Mouse (Mus musculus): ENCODE measurements around the gene Gnpat. TPM values are rescaled to one million over a fixed set of nuclear protein-coding genes. Genes with fewer than 3 reads are reported as not detected.

The Gnpat gene
- polyA plus RNA-seq, 1 experiment = 95.4 TPM

DNA sequence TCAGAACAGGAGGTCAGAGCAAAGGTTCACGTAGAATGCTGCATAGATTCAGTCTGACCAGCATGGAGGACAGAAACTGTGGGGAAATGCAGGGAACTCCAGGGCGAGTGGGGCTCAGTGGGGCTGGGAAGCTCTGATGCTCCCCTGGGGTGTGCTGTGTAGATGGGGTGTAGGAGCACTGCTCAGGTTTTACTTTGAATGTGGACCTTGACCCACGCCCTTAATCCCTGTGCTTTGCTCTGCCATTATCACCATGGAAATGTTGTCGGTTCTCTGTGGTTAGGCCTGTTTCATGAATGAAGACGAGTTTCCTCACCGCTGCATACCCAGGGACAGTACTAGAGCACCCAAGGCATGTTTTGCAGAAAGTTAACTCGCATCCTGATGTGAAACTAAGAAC lies 8.6 kb downstream of the Gnpat start:
- H3K27me3 ChIP-seq (ENCODE audit: control insufficient read depth, insufficient read depth, insufficient read length) = no peaks in the 10 kb centered on the region
- H3K36me3 ChIP-seq (ENCODE audit: control insufficient read depth, insufficient read depth) = peaks cover 28% of the 10 kb centered on the region
- H3K4me2 ChIP-seq (ENCODE audit: low read depth) = no peak overlapping the region
- TF ChIP-seq USF1 (IDR thresholded peaks at IDR 0.05; ENCODE audit: low read depth) = no peak
- no peak for TF ChIP-seq MAX (IDR thresholded peaks at IDR 0.05; ENCODE audit: low read depth)
- no peak for TF ChIP-seq SRF (IDR thresholded peaks at IDR 0.05; ENCODE audit: control insufficient read depth, insufficient read length, low read depth)
- no peak for TF ChIP-seq REST (IDR thresholded peaks at IDR 0.05; ENCODE audit: insufficient read depth, insufficient read length)
- TF ChIP-seq E2F4 (IDR thresholded peaks at IDR 0.05; ENCODE audit: insufficient read depth) = no peak
- TF ChIP-seq TCF3 (IDR thresholded peaks at IDR 0.05; ENCODE audit: insufficient read length, low read depth) = no peak
- TF ChIP-seq POLR2A (IDR thresholded peaks at IDR 0.05; ENCODE audit: insufficient read length, low read depth) = no peak
- no peak for TF ChIP-seq POLR2AphosphoS2 (IDR thresholded peaks at IDR 0.05; ENCODE audit: insufficient read length, low read depth)
- TF ChIP-seq MYOD1 (IDR thresholded peaks at IDR 0.05; ENCODE audit: control insufficient read depth in 1 of 3, insufficient read length in 2 of 3, low read depth in 2 of 3) = no peak
- TF ChIP-seq TCF12 (IDR thresholded peaks at IDR 0.05; ENCODE audit: insufficient read depth, poor library complexity, severe bottlenecking) = no peak
- TF ChIP-seq MYOG (IDR thresholded peaks at IDR 0.05; ENCODE audit: control insufficient read depth in 1 of 3, insufficient read depth in 1 of 3, insufficient read length in 2 of 3, low read depth in 2 of 3) = no peak
- no peak for TF ChIP-seq CEBPB (IDR thresholded peaks at IDR 0.05; ENCODE audit: insufficient read depth, poor library complexity, severe bottlenecking)
- H3K4me3 ChIP-seq = no peak overlapping the region
- peaks cover 28% of the 10 kb centered on the region for H3K79me2 ChIP-seq (ENCODE audit: control insufficient read depth, insufficient read depth)
- no peak overlapping the region for H3ac ChIP-seq (ENCODE audit: control insufficient read depth, insufficient read length)

DNA sequence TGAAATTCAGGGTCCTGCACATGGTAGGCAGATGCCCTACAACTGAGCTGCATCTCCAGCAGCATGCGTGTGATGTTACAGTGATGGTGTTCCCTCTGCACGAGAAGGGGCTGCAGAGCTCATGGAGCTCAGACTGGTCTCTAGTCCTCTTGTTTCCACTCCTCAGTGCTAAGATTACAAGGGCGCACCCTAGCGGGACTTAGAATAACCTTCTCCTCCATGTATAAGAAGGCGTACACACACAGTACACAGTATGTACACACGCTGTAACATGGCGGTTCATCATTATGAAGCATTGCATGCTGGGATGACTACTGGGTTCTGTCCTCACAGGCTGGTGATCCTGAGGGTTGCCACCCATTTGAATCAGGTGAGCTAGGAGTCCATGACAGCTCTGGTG lies 9.2 kb downstream of the Gnpat start:
- H3K4me2 ChIP-seq (ENCODE audit: low read depth) = no peak overlapping the region
- peaks cover 28% of the 10 kb centered on the region for H3K36me3 ChIP-seq (ENCODE audit: control insufficient read depth, insufficient read depth)
- no peak overlapping the region for H3ac ChIP-seq (ENCODE audit: control insufficient read depth, insufficient read length)
- H3K79me2 ChIP-seq (ENCODE audit: control insufficient read depth, insufficient read depth) = peaks cover 22% of the 10 kb centered on the region
- no peak overlapping the region for H3K4me3 ChIP-seq
- H3K27me3 ChIP-seq (ENCODE audit: control insufficient read depth, insufficient read depth, insufficient read length) = no peaks in the 10 kb centered on the region
- no peak for TF ChIP-seq REST (IDR thresholded peaks at IDR 0.05; ENCODE audit: insufficient read depth, insufficient read length)
- no peak for TF ChIP-seq USF1 (IDR thresholded peaks at IDR 0.05; ENCODE audit: low read depth)
- TF ChIP-seq SRF (IDR thresholded peaks at IDR 0.05; ENCODE audit: control insufficient read depth, insufficient read length, low read depth) = no peak
- no peak for TF ChIP-seq MYOD1 (IDR thresholded peaks at IDR 0.05; ENCODE audit: control insufficient read depth in 1 of 3, insufficient read length in 2 of 3, low read depth in 2 of 3)
- no peak for TF ChIP-seq TCF3 (IDR thresholded peaks at IDR 0.05; ENCODE audit: insufficient read length, low read depth)
- TF ChIP-seq CEBPB (IDR thresholded peaks at IDR 0.05; ENCODE audit: insufficient read depth, poor library complexity, severe bottlenecking) = no peak
- no peak for TF ChIP-seq MAX (IDR thresholded peaks at IDR 0.05; ENCODE audit: low read depth)
- TF ChIP-seq MYOG (IDR thresholded peaks at IDR 0.05; ENCODE audit: control insufficient read depth in 1 of 3, insufficient read depth in 1 of 3, insufficient read length in 2 of 3, low read depth in 2 of 3) = no peak
- TF ChIP-seq POLR2AphosphoS2 (IDR thresholded peaks at IDR 0.05; ENCODE audit: insufficient read length, low read depth) = no peak
- TF ChIP-seq E2F4 (IDR thresholded peaks at IDR 0.05; ENCODE audit: insufficient read depth) = no peak

DNA sequence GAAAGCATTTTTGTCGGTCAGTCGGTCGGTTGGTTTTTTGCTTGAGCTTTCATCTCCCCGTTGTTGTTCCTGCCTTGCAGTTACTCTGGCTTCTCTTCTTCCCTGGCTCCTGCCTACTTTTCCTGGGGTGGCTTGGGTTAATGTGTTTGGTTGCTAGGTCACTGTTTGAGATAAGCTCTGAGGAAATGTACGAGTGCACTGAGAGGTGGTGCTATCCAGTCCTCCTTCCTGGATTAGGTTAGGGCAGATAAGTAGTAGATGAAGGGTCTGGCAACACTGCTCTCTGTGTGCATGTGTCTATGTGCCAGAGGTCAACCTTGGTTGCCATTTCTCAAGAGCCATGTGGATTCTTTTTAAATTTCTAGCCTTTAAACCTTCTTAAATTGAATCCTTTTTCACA lies 9.9 kb downstream of the Gnpat start:
- no peaks in the 10 kb centered on the region for H3K27me3 ChIP-seq (ENCODE audit: control insufficient read depth, insufficient read depth, insufficient read length)
- peaks cover 17% of the 10 kb centered on the region for H3K79me2 ChIP-seq (ENCODE audit: control insufficient read depth, insufficient read depth)
- H3K4me2 ChIP-seq (ENCODE audit: low read depth) = no peak overlapping the region
- H3K4me3 ChIP-seq = no peak overlapping the region
- TF ChIP-seq SRF (IDR thresholded peaks at IDR 0.05; ENCODE audit: control insufficient read depth, insufficient read length, low read depth) = no peak
- H3K36me3 ChIP-seq (ENCODE audit: control insufficient read depth, insufficient read depth) = peaks cover 30% of the 10 kb centered on the region
- H3ac ChIP-seq (ENCODE audit: control insufficient read depth, insufficient read length) = no peak overlapping the region

DNA sequence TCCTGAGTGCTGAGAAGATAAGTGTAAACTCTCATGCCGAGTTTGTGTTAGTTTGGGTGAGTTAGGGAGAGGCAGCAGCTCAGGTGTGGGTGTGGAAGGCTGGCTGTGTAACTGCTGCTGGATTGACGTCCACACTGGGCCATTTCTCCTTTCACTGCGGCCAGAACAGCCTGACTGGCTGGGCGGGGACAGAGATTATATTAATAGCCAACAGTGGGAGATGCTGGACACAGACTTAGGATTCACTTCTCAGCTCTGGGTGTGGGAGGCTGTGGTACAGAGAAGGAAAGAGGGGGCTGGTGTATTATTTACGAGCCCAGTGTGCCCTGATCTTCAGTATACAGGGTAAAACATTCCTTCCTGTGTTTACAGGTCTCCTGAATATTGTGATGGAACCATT lies 15.3 kb downstream of the Gnpat start:
- Histone ChIP-seq H3K36me3 (ENCODE audit: control insufficient read depth, insufficient read depth) (peaks cover 37% of the 10 kb centered on the region), H3K27me3 (ENCODE audit: control insufficient read depth, insufficient read depth, insufficient read length) (no peaks in the 10 kb centered on the region), H3K79me2 (ENCODE audit: control insufficient read depth, insufficient read depth) (no peaks in the 10 kb centered on the region), H3K4me2 (ENCODE audit: low read depth) (no peak overlapping the region), H3ac (ENCODE audit: control insufficient read depth, insufficient read length) (no peak overlapping the region), H3K4me3 (no peak overlapping the region)
- TF ChIP-seq SRF (IDR thresholded peaks at IDR 0.05; ENCODE audit: control insufficient read depth, insufficient read length, low read depth) (no peak), MYOD1 (IDR thresholded peaks at IDR 0.05; ENCODE audit: control insufficient read depth in 1 of 3, insufficient read length in 2 of 3, low read depth in 2 of 3) (no peak), MYOG (IDR thresholded peaks at IDR 0.05; ENCODE audit: control insufficient read depth in 1 of 3, insufficient read depth in 1 of 3, insufficient read length in 2 of 3, low read depth in 2 of 3) (no peak), TCF12 (IDR thresholded peaks at IDR 0.05; ENCODE audit: insufficient read depth, poor library complexity, severe bottlenecking) (no peak), POLR2AphosphoS2 (IDR thresholded peaks at IDR 0.05; ENCODE audit: insufficient read length, low read depth) (no peak), CEBPB (IDR thresholded peaks at IDR 0.05; ENCODE audit: insufficient read depth, poor library complexity, severe bottlenecking) (no peak), POLR2A (IDR thresholded peaks at IDR 0.05; ENCODE audit: insufficient read length, low read depth) (no peak), MAX (IDR thresholded peaks at IDR 0.05; ENCODE audit: low read depth) (no peak), USF1 (IDR thresholded peaks at IDR 0.05; ENCODE audit: low read depth) (no peak), TCF3 (IDR thresholded peaks at IDR 0.05; ENCODE audit: insufficient read length, low read depth) (no peak), REST (IDR thresholded peaks at IDR 0.05; ENCODE audit: insufficient read depth, insufficient read length) (no peak), E2F4 (IDR thresholded peaks at IDR 0.05; ENCODE audit: insufficient read depth) (no peak)

DNA sequence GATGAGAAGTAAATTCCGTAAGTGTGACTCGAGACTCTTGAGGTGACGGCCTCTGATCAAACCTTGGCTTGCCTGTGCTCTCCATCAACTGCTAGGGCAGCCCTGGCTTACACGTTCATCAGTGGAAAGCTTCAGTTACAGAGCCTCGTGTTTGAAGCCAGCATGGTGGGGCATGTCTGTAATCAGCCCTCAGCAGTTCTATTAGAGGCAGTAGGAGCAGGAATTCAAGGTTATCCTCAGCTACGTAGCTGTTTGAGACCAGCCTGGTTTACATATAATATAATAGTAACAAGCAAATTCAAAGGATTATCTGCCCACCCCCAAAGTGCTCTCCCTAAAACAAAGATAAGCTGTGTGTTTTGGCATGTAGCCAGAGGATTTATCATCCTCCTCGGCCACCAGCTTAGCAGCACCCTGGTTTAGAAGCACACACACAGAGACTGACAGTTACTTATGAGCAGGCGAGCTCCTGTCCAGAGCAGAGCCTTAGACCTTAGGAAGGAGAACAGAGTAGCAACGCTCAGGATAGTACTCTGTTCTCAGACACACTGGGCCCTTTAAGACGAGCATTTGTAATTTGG lies 16.2 kb downstream of the Gnpat start:
- Histone ChIP-seq H3K4me3 (no peak overlapping the region), H3K79me2 (ENCODE audit: control insufficient read depth, insufficient read depth) (no peaks in the 10 kb centered on the region), H3K36me3 (ENCODE audit: control insufficient read depth, insufficient read depth) (peaks cover 36% of the 10 kb centered on the region), H3K4me2 (ENCODE audit: low read depth) (no peak overlapping the region), H3K27me3 (ENCODE audit: control insufficient read depth, insufficient read depth, insufficient read length) (no peaks in the 10 kb centered on the region), H3ac (ENCODE audit: control insufficient read depth, insufficient read length) (no peak overlapping the region)
- no peak for TF ChIP-seq TCF12 (IDR thresholded peaks at IDR 0.05; ENCODE audit: insufficient read depth, poor library complexity, severe bottlenecking)
- no peak for TF ChIP-seq MAX (IDR thresholded peaks at IDR 0.05; ENCODE audit: low read depth)
- TF ChIP-seq MYOG (IDR thresholded peaks at IDR 0.05; ENCODE audit: control insufficient read depth in 1 of 3, insufficient read depth in 1 of 3, insufficient read length in 2 of 3, low read depth in 2 of 3) = no peak
- no peak for TF ChIP-seq POLR2A (IDR thresholded peaks at IDR 0.05; ENCODE audit: insufficient read length, low read depth)
- no peak for TF ChIP-seq USF1 (IDR thresholded peaks at IDR 0.05; ENCODE audit: low read depth)
- no peak for TF ChIP-seq E2F4 (IDR thresholded peaks at IDR 0.05; ENCODE audit: insufficient read depth)
- TF ChIP-seq REST (IDR thresholded peaks at IDR 0.05; ENCODE audit: insufficient read depth, insufficient read length) = no peak
- TF ChIP-seq POLR2AphosphoS2 (IDR thresholded peaks at IDR 0.05; ENCODE audit: insufficient read length, low read depth) = no peak
- no peak for TF ChIP-seq CEBPB (IDR thresholded peaks at IDR 0.05; ENCODE audit: insufficient read depth, poor library complexity, severe bottlenecking)
- no peak for TF ChIP-seq SRF (IDR thresholded peaks at IDR 0.05; ENCODE audit: control insufficient read depth, insufficient read length, low read depth)
- no peak for TF ChIP-seq TCF3 (IDR thresholded peaks at IDR 0.05; ENCODE audit: insufficient read length, low read depth)
- no peak for TF ChIP-seq MYOD1 (IDR thresholded peaks at IDR 0.05; ENCODE audit: control insufficient read depth in 1 of 3, insufficient read length in 2 of 3, low read depth in 2 of 3)
